Mouse (Mus musculus) spleen, adult 2 months (tissue): Measurements from ENCODE around the gene Snrpf. TPM values are rescaled to one million over a fixed set of nuclear protein-coding genes. Genes with fewer than 3 reads are reported as not detected.

Experiments
- DNase-seq, 2 experiments: peaks; one replicate each; pipeline versions ENCODE4 v3.0.0 to v3.0.0-alpha.2; 2012 to 2021; ENCODE audit warnings: low spot score in 2 of 2, low read depth in 1 of 2
- H3K27ac ChIP-seq: fragments of 200-500 bp; 2 replicates; pipeline ENCODE4 v1.5.1; 2012; ENCODE audit warnings: low read length, inconsistent platforms; ENCODE audit not compliant: insufficient read depth
- H3K27me3 ChIP-seq: fragments of 200-500 bp; 2 replicates; pipeline ENCODE4 v1.6.1; 2012; ENCODE audit warnings: mild to moderate bottlenecking, moderate library complexity, low read length, inconsistent platforms; ENCODE audit not compliant: control insufficient read depth, insufficient read depth
- H3K36me3 ChIP-seq: fragments of 200-500 bp; 2 replicates; pipeline ENCODE4 v1.6.1; 2012; ENCODE audit warnings: mild to moderate bottlenecking, low read length, inconsistent platforms; ENCODE audit not compliant: control insufficient read depth, insufficient read depth
- H3K4me1 ChIP-seq: fragments of 200-500 bp; 2 replicates; pipeline ENCODE4 v1.6.1; 2011; ENCODE audit warnings: inconsistent platforms; ENCODE audit not compliant: control insufficient read depth, insufficient read depth, insufficient read length
- H3K4me3 ChIP-seq: fragments of 200-500 bp; 2 replicates; pipeline ENCODE4 v1.5.1; 2011; ENCODE audit warnings: mild to moderate bottlenecking, inconsistent platforms; ENCODE audit not compliant: insufficient read depth, insufficient read length; ENCODE audit errors: extremely low read depth
- CTCF ChIP-seq: fragments of 200-500 bp; IDR thresholded peaks from 2 replicates; pipeline ENCODE4 v1.5.1; 2011; ENCODE audit warnings: mild to moderate bottlenecking, inconsistent platforms; ENCODE audit not compliant: insufficient read depth, insufficient read length, insufficient replicate concordance; ENCODE audit errors: extremely low read depth
- POLR2A ChIP-seq: fragments of 200-500 bp; IDR thresholded peaks from 2 replicates; pipeline ENCODE4 v1.6.1; 2011; ENCODE audit warnings: low read depth, low read length, inconsistent platforms
- WGBS: fragments of 180-500 bp; shearing (Covaris S2); methylation state at CpG from one replicate; pipeline ENCODE4 v1.1.7; 2018; 5-methylcytosine and 5-hydroxymethylcytosine counted together
- polyA plus RNA-seq: library from polyadenylated mRNA; depleted of rRNA; stranded (reverse); fragments of >200 nt; gene quantifications from 2 replicates; pipeline ENCODE4 v1.2.3, GENCODE M21; 2012; rRNA removed

Gene Snrpf
- polyA plus RNA-seq, 1 experiment, result 40.8 TPM

DNA sequence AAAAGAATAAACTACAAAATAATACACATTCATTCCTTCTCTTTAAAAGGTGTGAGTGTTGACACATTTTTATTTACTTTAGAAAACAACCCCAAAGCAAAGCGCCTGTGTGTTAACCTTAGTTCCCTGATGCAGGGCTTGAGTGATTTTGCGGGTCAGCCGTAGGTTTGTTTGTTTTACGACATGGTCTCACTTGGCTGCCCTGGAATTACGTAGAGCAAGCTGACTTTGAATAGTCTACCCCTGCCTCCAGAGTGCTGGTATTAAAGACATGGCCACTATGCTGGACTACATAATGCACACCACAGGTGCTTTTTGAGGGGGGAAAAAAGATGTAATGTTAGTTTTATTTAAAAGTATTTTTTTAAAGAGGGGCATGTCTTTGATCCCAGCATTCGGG, 50.7 kb downstream of the Snrpf start:
- Histone ChIP-seq H3K4me1 (peaks cover 14% of the 10 kb centered on the region), H3K36me3 (no peaks in the 10 kb centered on the region), H3K27ac (no peak overlapping the region), H3K27me3 (no peaks in the 10 kb centered on the region), H3K4me3 (no peak overlapping the region)
- no peak for TF ChIP-seq CTCF
- TF ChIP-seq POLR2A, result no peak
- 81% methylated on average over 6 of the region's 6 CpGs for WGBS
- DNase-seq, result no peak

DNA sequence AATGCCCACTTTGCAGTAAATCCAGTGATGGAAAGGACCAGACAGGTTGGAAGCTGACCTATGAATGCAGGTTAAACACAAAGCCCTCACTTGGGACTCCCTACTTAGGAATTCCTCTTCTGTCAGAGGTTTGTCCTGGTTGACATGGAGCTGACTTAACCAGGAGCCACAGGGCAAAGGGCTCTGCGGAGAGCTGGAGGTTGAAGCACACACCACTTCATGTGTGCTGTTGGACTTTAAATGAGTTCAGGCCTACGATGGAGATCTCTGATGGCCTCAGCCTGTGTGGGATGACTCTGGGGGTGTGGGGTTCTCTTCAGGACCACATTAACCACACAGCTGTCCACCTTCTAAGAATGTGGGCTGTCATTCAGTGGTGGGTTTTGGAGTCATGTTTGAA, 51.2 kb downstream of the Snrpf start:
- no peak overlapping the region for H3K27ac ChIP-seq
- 73% methylated on average over 2 of the region's 2 CpGs for WGBS
- TF ChIP-seq CTCF (no peak), POLR2A (no peak)
- no peaks in the 10 kb centered on the region for H3K27me3 ChIP-seq
- no peak for DNase-seq
- H3K4me1 ChIP-seq, result peaks cover 14% of the 10 kb centered on the region
- H3K36me3 ChIP-seq, result no peaks in the 10 kb centered on the region
- no peak overlapping the region for H3K4me3 ChIP-seq

Other genes with a start within 250 kb of the Snrpf start
- gene Lta4h, start 136.3 kb downstream of the Snrpf start, polyA plus RNA-seq, result 73.8 and 102 TPM in 2 replicates
- 0.18 and 0.26 TPM in 2 replicates for gene Hal, start 100.9 kb downstream of the Snrpf start, polyA plus RNA-seq
- gene Amdhd1, start 49.7 kb downstream of the Snrpf start, polyA plus RNA-seq, result 0.04 and 0.11 TPM in 2 replicates
- 0.02 TPM in 1 of 2 replicates, not detected in the other for gene Ccdc38, start 49.1 kb downstream of the Snrpf start, polyA plus RNA-seq
- gene Ntn4, start 51.0 kb upstream of the Snrpf start, polyA plus RNA-seq, result 5.6 and 6.2 TPM in 2 replicates
- gene Usp44, start 241.8 kb upstream of the Snrpf start, polyA plus RNA-seq, result 0.08 TPM in 1 of 2 replicates, not detected in the other